Mouse (Mus musculus): Measurements from ENCODE around the gene Pus7.
A peak's percentile ranks its signal among the peaks of the same experiment; 100 is the strongest.

Gene Pus7

DNA sequence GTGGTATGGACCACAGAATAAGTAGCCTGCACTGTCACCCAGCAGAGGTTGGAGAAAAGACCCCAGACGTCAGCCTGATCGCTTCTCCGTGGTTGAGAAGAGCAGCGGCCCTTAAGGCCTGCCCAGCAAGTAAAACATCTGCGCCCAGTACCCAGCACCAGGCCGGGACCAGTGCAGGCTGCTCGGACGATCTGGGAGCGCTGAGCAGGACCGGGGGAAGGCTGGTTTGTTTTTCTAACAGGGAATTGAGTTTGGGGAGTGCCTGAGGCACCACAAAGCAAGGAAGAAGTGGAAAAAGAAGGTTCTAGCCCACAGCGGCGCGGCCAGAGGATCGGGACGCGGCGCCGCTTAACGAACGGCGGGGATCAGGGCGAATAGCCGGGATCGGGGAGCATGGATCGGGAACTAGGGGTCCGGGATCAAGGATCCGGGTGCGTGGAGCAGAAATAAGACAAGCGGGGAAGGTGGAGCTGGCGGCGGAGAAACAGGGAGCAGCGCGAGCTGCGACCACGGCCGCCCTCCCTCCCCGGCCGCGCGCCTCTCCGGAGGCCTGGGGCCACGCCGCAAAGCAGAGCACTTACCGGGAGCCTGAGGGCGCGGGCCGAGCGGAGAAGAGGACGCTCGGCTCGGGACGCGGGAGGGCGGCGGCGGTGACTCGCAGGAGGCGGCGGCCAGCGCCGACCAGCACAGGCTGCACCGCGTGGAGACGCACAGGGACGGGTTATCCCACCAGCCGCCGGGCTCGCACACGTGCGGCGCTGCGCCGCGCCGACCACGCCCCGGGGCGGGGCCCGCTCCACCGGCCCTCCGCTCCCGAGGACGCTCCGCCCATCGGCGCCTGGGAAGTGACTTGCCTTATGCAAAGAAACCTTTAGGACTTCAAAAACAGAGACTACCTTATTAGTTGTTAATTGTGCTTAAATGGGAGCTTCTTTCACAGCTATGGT is at the start of gene Pus7:
Pus7 (minus strand) TSS at position 781 of the 947 bp plus-strand sequence.
- peak; percentile 67 for DNase-seq (ENCODE audit: low read depth)

DNA sequence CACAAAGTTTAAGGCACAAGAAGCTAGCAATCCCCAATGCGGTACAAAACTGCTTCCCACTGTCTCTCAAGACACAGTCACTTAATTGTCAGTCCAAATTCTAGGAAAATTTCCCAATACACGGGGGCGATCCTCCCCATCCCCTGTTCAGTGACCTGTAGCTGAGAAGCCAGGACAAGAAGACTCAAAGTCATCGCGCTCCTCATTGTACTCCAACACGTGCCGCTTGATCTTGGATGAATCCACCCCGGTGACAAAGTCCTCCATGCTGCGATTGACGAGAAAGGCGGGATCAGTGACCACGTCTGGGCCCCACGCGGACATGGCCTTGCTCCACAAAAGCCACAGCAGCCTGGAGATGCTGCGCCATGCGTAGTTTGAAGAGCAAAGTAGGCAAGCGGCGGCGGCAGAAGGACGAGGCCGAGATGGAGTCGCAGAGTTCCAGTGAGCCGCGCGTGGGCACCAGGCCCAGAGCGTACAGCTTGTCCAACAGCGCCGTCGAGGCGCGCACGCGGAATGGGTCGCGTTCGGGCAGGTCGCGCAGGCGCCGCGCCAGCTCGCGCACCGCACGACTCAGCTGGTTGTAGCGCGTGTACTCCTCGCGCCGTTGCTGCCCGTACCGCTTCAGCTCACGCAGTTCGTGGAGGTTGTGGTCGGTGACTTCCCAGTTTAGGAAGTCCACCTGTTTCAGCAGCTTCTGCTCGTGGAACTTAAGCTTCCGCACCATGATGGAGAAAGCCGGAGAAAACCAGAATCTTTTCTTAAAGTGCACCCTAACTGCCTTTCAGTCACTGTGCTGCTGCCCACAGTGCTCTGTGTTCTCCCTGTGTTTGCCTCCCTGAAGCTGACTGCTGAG is 47.6 kb upstream of the Pus7 start:
- DNase-seq (ENCODE audit: low read depth): no peak

- DNase-seq (ENCODE audit: low read depth): no peak
These were observed 43.0 kb upstream of the Pus7 start for GRCm38 (mm10) chr5:23826321-23827004.

GRCm38 (mm10) chr5:23824171-23824733 is 40.7 kb upstream of the Pus7 start:
- DNase-seq (ENCODE audit: low read depth): no peak

GRCm38 (mm10) chr5:23822306-23822705 is 38.8 kb upstream of the Pus7 start:
- no peak for DNase-seq (ENCODE audit: low read depth)

DNA sequence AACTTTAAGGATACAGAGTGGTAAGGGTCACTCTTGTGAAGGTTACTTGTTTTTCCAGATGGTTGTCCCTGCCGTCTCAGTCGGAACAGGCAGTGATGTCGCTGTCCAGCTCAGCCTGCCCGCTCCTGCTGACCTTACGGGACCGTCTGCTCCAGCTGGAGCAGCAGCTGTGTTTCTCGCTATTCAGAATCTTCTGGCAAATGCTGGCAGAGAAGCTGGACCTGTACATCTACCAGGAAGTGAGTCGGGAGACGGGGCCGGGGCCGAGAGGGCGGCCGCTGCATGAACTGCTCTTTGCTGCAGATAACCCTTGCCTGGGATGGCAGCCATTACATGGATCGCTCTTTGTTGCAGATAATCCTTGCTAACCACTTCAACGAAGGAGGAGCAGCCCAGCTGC is 33.2 kb upstream of the Pus7 start:
- DNase-seq (ENCODE audit: low read depth): no peak

GRCm38 (mm10) chr5:23814841-23815240 is 31.3 kb upstream of the Pus7 start:
- DNase-seq (ENCODE audit: low read depth): no peak

- DNase-seq (ENCODE audit: low read depth): no peak
These were observed 9.2 kb upstream of the Pus7 start for GRCm38 (mm10) chr5:23792726-23793125.

DNA sequence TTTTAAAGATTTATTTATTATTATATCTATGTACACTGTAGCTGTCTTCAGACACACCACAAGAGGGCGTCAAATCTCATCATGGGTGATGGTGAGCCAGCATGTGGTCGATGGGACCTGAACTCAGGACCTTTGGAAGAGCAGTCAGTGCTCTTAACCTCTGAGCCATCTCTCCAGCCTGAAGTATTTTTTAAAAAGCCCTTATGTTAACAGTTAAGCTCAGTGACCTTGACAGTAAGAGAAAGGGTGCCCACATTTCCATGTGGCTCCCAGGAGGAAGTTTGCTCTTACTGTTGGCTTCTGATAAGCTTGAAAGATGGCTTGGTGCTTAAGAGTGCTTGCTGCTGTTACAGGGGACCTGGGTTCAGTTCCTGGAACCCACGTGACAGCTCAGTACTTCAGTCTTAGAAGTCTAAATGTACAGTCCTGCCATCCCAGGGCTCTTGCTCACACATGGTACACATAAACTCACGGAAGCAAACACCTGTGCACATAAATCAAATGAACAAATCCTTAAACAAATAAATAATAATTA is 5.6 kb upstream of the Pus7 start:
- DNase-seq (ENCODE audit: low read depth): no peak

DNA sequence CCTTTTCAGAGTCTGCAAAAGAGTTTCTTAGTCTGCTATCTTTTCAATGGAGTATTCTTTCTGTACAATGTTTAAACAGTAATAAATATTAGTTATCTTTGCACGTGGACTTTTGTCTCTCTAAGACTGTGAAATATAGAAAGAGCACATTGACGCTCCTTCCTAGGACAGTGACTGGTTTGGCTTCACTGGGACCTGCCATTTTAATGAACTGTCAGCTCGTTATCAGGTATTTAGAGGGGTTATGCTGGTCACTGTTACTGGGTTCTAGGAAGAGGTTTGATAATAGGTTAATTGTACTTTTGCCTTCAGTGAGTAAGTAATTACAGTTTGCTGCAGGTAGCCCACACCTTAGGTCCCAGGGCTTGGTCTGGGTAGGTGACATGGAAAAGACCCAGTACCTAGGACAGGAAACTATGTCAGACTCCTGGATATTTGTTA is 4.9 kb upstream of the Pus7 start:
- no peak for DNase-seq (ENCODE audit: low read depth)

DNA sequence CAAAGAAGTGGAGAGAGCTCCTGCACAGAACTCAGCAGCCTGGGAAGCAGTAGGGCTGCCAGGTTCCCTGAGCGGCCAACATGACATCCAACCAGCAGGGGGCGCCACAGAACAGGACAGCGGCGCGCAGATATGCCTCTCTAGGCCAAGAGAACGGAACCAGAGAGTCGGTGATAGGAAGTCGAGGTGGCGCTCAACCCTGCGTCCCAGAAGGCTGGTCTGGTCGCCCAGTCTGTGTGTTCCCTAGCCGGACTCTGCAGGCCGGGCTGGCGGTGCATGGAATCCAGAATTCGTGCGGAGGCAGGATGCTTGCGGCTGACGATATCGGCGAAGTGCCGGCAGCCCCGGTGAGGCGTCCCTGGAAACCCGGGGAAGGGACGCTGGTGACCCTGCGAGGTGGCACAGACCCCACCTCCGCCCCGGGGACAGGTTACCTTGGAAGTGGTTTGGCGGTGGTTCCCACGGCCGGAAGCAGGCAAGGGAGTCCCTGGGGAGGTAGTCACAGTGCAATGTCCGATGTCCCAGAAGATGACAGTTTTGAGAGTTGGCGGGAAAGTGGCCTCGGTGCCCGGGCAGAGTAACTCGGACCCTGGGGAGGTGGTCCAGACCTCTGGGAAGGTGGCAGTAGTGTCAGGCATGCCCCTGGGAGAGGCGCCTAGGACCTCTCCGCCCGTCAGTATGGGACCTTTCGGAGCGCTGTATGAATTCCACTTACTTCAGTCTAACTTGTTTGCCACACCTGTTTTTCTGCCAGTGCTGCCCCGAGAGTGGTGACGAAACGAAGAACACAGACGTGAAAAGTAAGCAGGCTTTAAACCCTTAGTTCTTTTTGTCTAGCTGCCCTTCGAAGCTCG is 4.3 kb upstream of the Pus7 start, which contains the start of gene Rint1:
Rint1 (plus strand) TSS at position 176 of the 854 bp plus-strand sequence.
- peak; percentile 84 for DNase-seq (ENCODE audit: low read depth)

DNA sequence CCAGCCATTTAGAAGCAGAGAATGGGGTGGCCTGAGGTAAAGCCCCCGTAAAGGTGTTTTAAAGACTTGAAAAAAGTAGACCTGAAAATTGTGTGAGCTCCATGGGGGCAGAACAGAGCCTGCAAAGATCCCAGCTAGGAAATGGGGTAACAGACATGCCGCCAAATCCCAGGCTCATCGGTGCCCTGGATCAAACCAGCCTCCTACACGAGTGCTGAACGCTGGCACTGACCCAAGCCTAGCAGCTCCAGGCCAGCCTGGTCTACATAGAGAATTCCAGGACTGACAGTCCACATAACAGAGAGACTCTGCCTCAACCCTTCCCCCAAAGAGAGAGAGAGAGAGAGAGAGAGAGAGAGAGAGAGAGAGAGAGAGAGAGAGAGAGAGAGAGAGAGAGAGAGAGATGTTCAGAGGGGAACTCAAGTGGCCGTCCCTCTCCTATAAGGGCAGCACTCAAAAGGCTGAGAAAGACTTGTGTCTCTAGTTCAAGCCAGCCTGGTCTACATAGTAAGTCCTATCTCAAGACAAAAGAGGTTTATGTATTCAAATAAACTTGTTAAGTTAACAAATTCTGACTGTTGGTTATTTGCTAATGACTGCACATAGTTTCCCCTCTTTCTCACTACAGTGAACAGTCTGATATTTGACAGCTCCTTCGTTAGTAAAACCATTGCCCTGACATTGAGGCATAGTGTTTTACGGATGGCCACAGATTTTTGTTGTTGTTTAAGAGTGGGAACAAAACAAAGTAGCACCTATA is 1.3 kb downstream of the Pus7 start:
- DNase-seq (ENCODE audit: low read depth): no peak

GRCm38 (mm10) chr5:23781172-23781571 is 2.3 kb downstream of the Pus7 start:
- no peak for DNase-seq (ENCODE audit: low read depth)

GRCm38 (mm10) chr5:23780516-23780915 is 3.0 kb downstream of the Pus7 start:
- DNase-seq (ENCODE audit: low read depth): no peak

DNA sequence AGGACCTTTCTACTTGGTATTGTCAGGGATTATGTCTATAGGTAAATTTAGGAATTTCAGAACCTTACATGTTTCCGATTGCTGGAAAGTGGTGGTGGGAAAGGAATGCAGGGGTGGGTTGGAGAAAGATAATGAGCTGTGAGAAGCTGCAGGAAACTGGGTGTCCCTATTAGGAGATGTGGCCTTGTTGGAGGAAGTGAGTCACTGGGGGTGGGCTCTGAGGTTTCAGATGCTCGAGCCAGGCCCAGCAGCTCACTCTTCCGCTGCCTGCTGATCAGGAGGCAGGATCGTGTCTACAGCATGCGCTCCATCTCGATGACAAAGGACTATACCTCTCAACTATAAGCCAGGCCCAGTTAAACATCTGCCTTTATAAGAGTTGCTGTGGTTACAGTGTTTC is 9.3 kb downstream of the Pus7 start:
- DNase-seq (ENCODE audit: low read depth): no peak

DNA sequence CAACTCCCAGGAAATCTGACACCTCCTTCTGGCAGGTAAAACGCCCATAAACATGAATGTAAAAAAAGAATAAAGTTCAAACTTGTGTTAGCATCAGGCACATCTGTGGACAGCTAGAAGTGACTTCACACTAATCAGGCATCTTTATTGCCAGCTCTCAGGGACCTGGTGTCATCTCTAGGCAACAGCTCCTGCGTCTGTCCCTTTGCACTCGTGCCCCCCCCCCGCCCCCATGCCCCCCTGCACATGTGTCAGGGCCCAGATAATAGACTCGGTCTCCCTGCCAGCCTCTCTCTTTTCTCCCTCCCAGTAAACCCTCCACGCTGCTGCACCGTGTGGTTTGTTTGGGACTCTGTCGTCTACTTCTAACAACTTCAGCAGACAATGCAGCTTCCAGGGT is 12.4 kb downstream of the Pus7 start:
- no peak for DNase-seq (ENCODE audit: low read depth)

- DNase-seq (ENCODE audit: low read depth): no peak
These were observed 19.0 kb downstream of the Pus7 start for GRCm38 (mm10) chr5:23764557-23764956.

GRCm38 (mm10) chr5:23762531-23762930 is 21.0 kb downstream of the Pus7 start:
- no peak for DNase-seq (ENCODE audit: low read depth)

- peak; percentile 50 for DNase-seq (ENCODE audit: low read depth)
These were observed 24.9 kb downstream of the Pus7 start for GRCm38 (mm10) chr5:23758633-23759032.

DNA sequence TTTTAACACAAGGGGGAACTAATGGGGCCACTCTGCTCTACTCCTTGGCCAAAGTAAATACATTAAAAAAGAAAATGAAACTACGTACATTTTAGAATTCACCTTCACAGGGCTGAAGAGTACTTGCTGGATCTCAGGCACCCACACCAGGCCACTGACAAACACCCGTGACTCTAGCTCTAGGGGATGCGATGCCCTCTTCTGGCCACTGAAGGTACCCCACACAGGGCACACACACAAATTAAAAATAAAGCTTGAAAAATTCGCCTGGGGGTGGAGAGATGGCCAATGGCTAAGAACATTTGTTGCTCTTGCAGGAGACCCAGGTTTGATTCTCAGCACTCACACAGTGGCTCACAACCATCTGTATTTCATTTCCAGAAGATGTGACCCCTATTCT is 27.1 kb downstream of the Pus7 start:
- no peak for DNase-seq (ENCODE audit: low read depth)

All from fibroblast of lung, adult 2 months (primary cell).